Mouse (Mus musculus) heart, postnatal 0 days (tissue): Measurements from ENCODE around the gene Prune2. TPM values are rescaled to one million over a fixed set of nuclear protein-coding genes. Genes with fewer than 3 reads are reported as not detected.

Experiments
- ATAC-seq: fragments of 200-750 bp; cut with Nextera tagmentation; 2 replicates; pipeline ENCODE4 v1.8.0; 2017; ENCODE audit warnings: low read depth, moderate number of reproducible peaks, moderate library complexity; ENCODE audit not compliant: insufficient read depth
- DNase-seq: peaks from one replicate; pipeline ENCODE4 v3.0.0-alpha.2; 2016; ENCODE audit warnings: low spot score
- H3K27ac ChIP-seq: fragments of 300-500 bp; sonication (generic); 2 replicates; pipeline ENCODE4 v1.5.1; 2014; ENCODE audit warnings: low read depth, mild to moderate bottlenecking
- H3K27me3 ChIP-seq: fragments of 300-500 bp; sonication (generic); 2 replicates; pipeline ENCODE4 v1.6.1; 2014; ENCODE audit warnings: low read length, mixed read lengths; ENCODE audit not compliant: control insufficient read depth, insufficient read depth
- H3K36me3 ChIP-seq: fragments of 300-500 bp; sonication (generic); replicated peaks from 2 replicates; pipeline ENCODE4 v1.6.1; 2014; ENCODE audit warnings: low read length, mixed read lengths; ENCODE audit not compliant: control insufficient read depth, insufficient read depth
- H3K4me1 ChIP-seq: fragments of 300-500 bp; sonication (generic); 2 replicates; pipeline ENCODE4 v1.6.1; 2014; ENCODE audit warnings: antibody characterized with exemption; ENCODE audit not compliant: control insufficient read depth, insufficient read depth
- H3K4me2 ChIP-seq: fragments of 300-500 bp; sonication (generic); 2 replicates; pipeline ENCODE4 v1.6.1; 2014; ENCODE audit warnings: low read depth, mild to moderate bottlenecking, low read length, moderate library complexity
- H3K4me3 ChIP-seq: fragments of 300-500 bp; sonication (generic); 2 replicates; pipeline ENCODE4 v1.5.1; 2014; ENCODE audit warnings: low read depth, low read length
- H3K9ac ChIP-seq: fragments of 300-500 bp; sonication (generic); replicated peaks from 2 replicates; pipeline ENCODE4 v1.6.1; 2014; ENCODE audit warnings: low read depth, low read length, mixed read lengths
- H3K9me3 ChIP-seq: fragments of 300-500 bp; sonication (generic); replicated peaks from 2 replicates; pipeline ENCODE4 v1.6.1; 2016; ENCODE audit warnings: low read length; ENCODE audit not compliant: control insufficient read depth
- CTCF ChIP-seq: IDR thresholded peaks from 2 replicates; pipeline ENCODE4 v1.5.1; 2016; ENCODE audit warnings: antibody characterized with exemption, control low read depth, low read depth
- EP300 ChIP-seq: IDR thresholded peaks from 2 replicates; pipeline ENCODE4 v1.6.1; 2016; ENCODE audit warnings: antibody characterized with exemption, low read depth
- WGBS: fragments of 180-500 bp; shearing (Covaris S2); extraction: QIAGEN DNeasy Blood & Tissue Kit; methylation state at CpG from one replicate; pipeline ENCODE4 v1.1.7; 2014; 5-methylcytosine and 5-hydroxymethylcytosine counted together
- polyA plus RNA-seq: library from polyadenylated mRNA; unstranded; fragments of >200 nt; fragmentation: Nextera tagmentation; extraction: Ambion mirVana; gene quantifications from 2 replicates; pipeline ENCODE4 v1.2.1, GENCODE M21; 2015
- total RNA-seq: library from RNA; depleted of rRNA; stranded (reverse); fragments of >200 nt; gene quantifications from 2 replicates; pipeline ENCODE4 v1.2.3, GENCODE M21; 2014; ENCODE audit warnings: low replicate concordance

Prune2 gene
- total and polyA plus RNA-seq, 2 experiments from 2014 or later: 4.6 to 10.5 TPM

DNA sequence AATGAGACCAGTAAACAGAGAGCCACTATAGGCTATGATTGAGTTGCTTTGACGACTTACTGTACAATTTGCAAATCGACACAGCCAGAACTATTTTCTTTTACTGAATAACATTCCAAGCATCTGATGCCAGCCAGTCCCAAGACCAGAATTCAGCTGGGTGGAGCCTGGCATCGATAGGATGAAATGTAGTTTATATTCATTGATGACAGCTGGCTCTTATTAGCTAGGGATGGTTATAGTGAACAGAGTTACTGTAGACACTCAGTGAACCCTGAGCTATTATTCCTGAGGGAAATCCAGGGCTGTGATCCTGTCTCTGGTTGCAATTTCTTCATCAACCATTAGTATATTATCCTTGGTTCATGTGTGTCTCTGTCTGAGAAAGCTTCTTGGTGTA, 254.6 kb downstream of the Prune2 start:
- H3K4me2 ChIP-seq: no peak overlapping the region
- TF ChIP-seq CTCF: no peak
- TF ChIP-seq EP300: no peak
- no peaks in the 10 kb centered on the region for H3K9me3 ChIP-seq
- H3K4me1 ChIP-seq: no peaks in the 10 kb centered on the region
- no peaks in the 10 kb centered on the region for H3K36me3 ChIP-seq
- no peak overlapping the region for H3K4me3 ChIP-seq
- DNase-seq: no peak
- H3K9ac ChIP-seq: no peak overlapping the region
- 81% methylated on average over 3 of the region's 3 CpGs for WGBS
- no peaks in the 10 kb centered on the region for H3K27me3 ChIP-seq
- no peak for ATAC-seq
- H3K27ac ChIP-seq: no peak overlapping the region

- no peaks in the 10 kb centered on the region for H3K9me3 ChIP-seq
- H3K36me3 ChIP-seq: no peaks in the 10 kb centered on the region
- 81% methylated on average over 13 of the region's 13 CpGs for WGBS
- TF ChIP-seq EP300 (no peak), CTCF (no peak)
- DNase-seq (no peak), ATAC-seq (no peak)
- no peak overlapping the region for H3K9ac ChIP-seq
- H3K27me3 ChIP-seq: no peaks in the 10 kb centered on the region
- H3K4me3 ChIP-seq: no peak overlapping the region
- H3K4me2 ChIP-seq: no peak overlapping the region
- no peak overlapping the region for H3K27ac ChIP-seq
- no peaks in the 10 kb centered on the region for H3K4me1 ChIP-seq
These were observed 259.1 kb downstream of the Prune2 start for GRCm38 (mm10) chr19:17214896-17215520.

DNA sequence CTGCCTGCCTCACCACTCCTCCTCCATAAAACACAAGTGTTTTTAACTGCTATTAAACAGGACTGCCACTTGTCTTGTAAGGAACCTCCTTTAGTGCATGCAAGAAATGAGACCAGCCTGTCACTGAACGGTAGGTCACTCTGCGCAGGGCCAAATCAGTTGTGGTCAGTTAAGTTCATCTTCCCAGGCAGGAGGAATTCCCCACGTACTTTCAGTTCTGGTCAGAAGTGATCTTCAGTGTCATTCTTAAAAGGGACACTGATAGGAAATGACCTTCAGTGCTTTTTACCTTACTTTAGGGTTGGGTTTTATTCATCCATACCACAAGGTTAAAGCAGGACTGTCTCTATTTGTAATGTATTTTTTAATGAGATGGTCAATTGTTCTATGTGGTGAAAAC, 262.3 kb downstream of the Prune2 start:
- Histone ChIP-seq H3K36me3 (no peaks in the 10 kb centered on the region), H3K27ac (no peak overlapping the region), H3K9ac (no peak overlapping the region), H3K4me2 (no peak overlapping the region), H3K4me3 (no peak overlapping the region), H3K4me1 (no peaks in the 10 kb centered on the region), H3K27me3 (no peaks in the 10 kb centered on the region), H3K9me3 (no peaks in the 10 kb centered on the region)
- DNase-seq (no peak), ATAC-seq (no peak)
- TF ChIP-seq EP300: no peak
- no peak for TF ChIP-seq CTCF
- 85% methylated on average over 3 of the region's 3 CpGs for WGBS

DNA sequence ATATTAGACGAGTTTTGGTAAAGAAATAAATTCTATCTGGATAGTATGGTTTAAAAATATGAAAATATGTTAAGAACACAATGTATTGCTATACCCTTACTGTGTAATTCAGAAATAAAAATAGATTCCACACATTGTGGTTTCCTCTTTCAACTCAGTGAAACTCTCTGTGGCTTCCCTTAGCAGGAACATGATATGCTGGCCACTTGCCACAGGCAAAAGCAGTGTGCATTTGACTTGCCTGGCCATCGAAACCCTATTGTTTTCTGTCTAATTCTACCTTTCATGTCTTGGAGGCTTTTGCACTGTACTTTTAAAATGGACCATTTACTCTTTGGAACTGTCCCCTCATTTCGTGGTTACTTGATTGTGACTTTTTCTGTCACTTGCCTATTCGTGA, 267.9 kb downstream of the Prune2 start:
- Histone ChIP-seq H3K4me3 (no peak overlapping the region), H3K9ac (no peak overlapping the region), H3K9me3 (no peaks in the 10 kb centered on the region), H3K27me3 (no peaks in the 10 kb centered on the region), H3K4me2 (no peak overlapping the region), H3K36me3 (no peaks in the 10 kb centered on the region), H3K4me1 (peaks cover 10% of the 10 kb centered on the region; the same call in 1 of the 2 replicates), H3K27ac (no peak overlapping the region)
- DNase-seq (no peak), ATAC-seq (no peak)
- TF ChIP-seq EP300: no peak
- TF ChIP-seq CTCF: no peak
- WGBS: 57% methylated on average over 4 of the region's 4 CpGs

DNA sequence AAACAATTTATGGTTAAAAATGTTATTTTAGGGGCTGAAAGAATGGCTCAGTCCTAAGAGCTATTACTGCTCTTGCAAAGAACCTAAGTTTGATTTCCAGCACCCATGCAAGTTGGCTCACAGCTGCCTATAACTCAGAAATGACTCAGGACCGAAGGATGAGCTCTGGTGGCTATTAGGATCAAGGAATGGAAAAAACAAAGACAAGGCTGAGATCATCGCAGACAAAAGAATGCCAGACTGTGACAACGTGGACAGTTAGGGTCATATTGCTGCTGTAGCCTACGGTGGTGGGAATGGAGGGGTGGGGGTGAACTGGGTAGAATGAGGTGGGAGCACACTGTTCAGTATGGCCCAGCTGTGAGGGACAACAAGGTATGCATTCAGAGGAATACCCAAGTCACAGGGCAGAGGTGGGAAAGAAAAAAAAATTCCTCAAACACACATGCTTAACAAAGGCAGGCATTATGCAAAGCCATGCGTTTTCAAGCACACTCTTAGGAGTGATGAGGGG, 269.7 kb downstream of the Prune2 start:
- WGBS: 68% methylated on average over 5 of the region's 5 CpGs
- Histone ChIP-seq H3K27me3 (no peaks in the 10 kb centered on the region), H3K36me3 (no peaks in the 10 kb centered on the region), H3K4me1 (peaks cover 19% of the 10 kb centered on the region), H3K27ac (no peak overlapping the region), H3K4me3 (no peak overlapping the region), H3K4me2 (no peak overlapping the region), H3K9ac (no peak overlapping the region), H3K9me3 (no peaks in the 10 kb centered on the region)
- DNase-seq: no peak
- no peak for ATAC-seq
- TF ChIP-seq CTCF: no peak
- TF ChIP-seq EP300: no peak

DNA sequence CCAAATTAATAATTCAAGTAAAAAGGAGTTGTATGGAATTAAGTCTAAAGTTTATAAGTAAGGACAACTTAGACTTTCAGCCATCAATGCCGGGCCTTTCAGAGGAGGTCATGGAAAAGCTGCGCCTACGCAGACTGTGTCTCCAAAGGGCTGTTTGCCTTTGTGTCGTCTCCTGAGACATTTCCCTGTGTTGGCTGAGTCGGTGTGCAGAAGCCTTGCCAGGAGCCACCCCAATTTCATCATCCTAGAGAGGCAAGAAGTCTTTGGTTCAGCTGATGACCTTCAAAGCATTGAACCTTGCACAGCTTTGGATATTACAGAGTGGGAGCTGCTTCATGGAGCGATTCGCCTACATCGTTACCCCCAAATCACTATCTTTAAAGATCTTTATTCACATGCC, 270.2 kb downstream of the Prune2 start:
- H3K36me3 ChIP-seq: no peaks in the 10 kb centered on the region
- TF ChIP-seq EP300 (no peak), CTCF (no peak)
- no peaks in the 10 kb centered on the region for H3K27me3 ChIP-seq
- H3K4me1 ChIP-seq: peaks cover 19% of the 10 kb centered on the region
- no peak overlapping the region for H3K4me2 ChIP-seq
- H3K4me3 ChIP-seq: no peak overlapping the region
- H3K9ac ChIP-seq: no peak overlapping the region
- ATAC-seq (no peak), DNase-seq (no peak)
- no peak overlapping the region for H3K27ac ChIP-seq
- no peaks in the 10 kb centered on the region for H3K9me3 ChIP-seq
- 88% methylated on average over 8 of the region's 8 CpGs for WGBS
